Mouse (Mus musculus): ENCODE data around the gene 2010111I01Rik. TPM values are rescaled to one million over a fixed set of nuclear protein-coding genes. Genes with fewer than 3 reads are reported as not detected.
"Not testable (repeated sequence)": the region's sequence is repeated elsewhere in the genome, so short reads cannot be mapped to it uniquely, and the experiment has no call there.

The 2010111I01Rik gene
- total RNA-seq, 1 experiment, result 58.3 TPM

DNA sequence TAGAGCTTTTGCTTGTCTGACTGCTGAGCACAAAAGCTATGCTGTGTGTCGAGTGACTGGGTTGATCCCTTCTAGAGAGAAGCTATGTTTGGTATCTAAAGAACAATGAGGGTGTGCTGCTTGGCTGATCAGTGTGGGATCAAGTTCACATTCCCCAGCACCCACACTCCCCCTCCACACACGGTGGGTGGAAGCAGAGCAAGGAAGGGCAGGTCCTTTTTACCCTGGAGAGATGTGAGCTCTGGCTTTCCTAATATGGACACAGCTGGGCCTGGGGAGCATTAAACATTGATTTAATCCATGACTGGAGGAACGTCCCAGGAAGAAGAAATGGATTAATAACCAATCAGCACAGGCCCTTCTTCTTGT is 267.0 kb downstream of the 2010111I01Rik start:
- Histone ChIP-seq H3K9ac (ENCODE audit: insufficient read depth, low read depth, low read length, poor library complexity, severe bottlenecking) (no peak overlapping the region), H3K9me3 (ENCODE audit: control insufficient read depth, insufficient read depth, low read depth, low read length) (no peaks in the 10 kb centered on the region), H3K36me3 (ENCODE audit: control insufficient read depth, insufficient read depth, low read length, poor library complexity, severe bottlenecking) (no peaks in the 10 kb centered on the region), H3K4me3 (ENCODE audit: insufficient read depth in 1 of 2, low read depth in 1 of 2, low read length in 2 of 2, poor library complexity in 1 of 2, severe bottlenecking in 1 of 2) (no peak overlapping the region), H3K4me1 (ENCODE audit: control insufficient read depth in 2 of 2, insufficient read depth in 2 of 2, low read length in 2 of 2, poor library complexity in 1 of 2) (no peaks in the 10 kb centered on the region), H3K27ac (ENCODE audit: insufficient read depth, low read depth, low read length, poor library complexity, severe bottlenecking) (no peak overlapping the region)
- TF ChIP-seq ZC3H11A (IDR thresholded peaks at IDR 0.05; ENCODE audit: borderline replicate concordance, low read depth, low read length), result no peak
- TF ChIP-seq ZNF384 (IDR thresholded peaks at IDR 0.05; ENCODE audit: low read depth, low read length), result no peak
- TF ChIP-seq MAFK (IDR thresholded peaks at IDR 0.05; ENCODE audit: insufficient read depth, low read depth, low read length), result no peak
- no peak for TF ChIP-seq CHD2 (IDR thresholded peaks at IDR 0.05; ENCODE audit: low read depth, low read length)
- no peak for TF ChIP-seq HCFC1 (IDR thresholded peaks at IDR 0.05; ENCODE audit: borderline replicate concordance, insufficient read depth, low read length)
- no peak for DNase-seq (ENCODE audit: low read depth, low spot score)
- in situ Hi-C loops (cut with MboI; ENCODE audit: low sequenced_read_pairs in 2 of 2, unreplicated experiment in 2 of 2), result no loop called here

DNA sequence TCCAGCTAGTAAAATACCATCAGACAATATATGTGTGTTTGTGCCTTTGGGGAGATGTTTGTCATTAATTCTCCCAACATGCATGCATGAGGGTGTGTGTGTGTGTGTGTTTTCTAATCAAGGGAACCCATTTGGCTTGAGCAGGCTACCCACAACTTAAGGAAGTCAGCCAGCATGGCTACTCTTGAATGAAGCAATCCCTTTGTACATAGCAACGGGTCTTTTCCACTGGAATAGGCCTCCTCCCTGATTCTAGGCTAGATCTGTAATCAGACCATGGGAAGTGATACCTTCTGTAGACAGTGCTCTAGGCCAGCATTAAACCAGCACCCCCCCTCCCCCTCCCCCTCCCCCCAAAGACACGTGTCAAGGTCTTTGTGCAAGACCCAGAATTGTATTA is 267.9 kb downstream of the 2010111I01Rik start:
- Histone ChIP-seq H3K4me3 (ENCODE audit: insufficient read depth in 1 of 2, low read depth in 1 of 2, low read length in 2 of 2, poor library complexity in 1 of 2, severe bottlenecking in 1 of 2) (no peak overlapping the region), H3K27ac (ENCODE audit: insufficient read depth, low read depth, low read length, poor library complexity, severe bottlenecking) (no peak overlapping the region), H3K36me3 (ENCODE audit: control insufficient read depth, insufficient read depth, low read length, poor library complexity, severe bottlenecking) (no peaks in the 10 kb centered on the region), H3K9me3 (ENCODE audit: control insufficient read depth, insufficient read depth, low read depth, low read length) (no peaks in the 10 kb centered on the region), H3K9ac (ENCODE audit: insufficient read depth, low read depth, low read length, poor library complexity, severe bottlenecking) (no peak overlapping the region), H3K4me1 (ENCODE audit: control insufficient read depth in 2 of 2, insufficient read depth in 2 of 2, low read length in 2 of 2, poor library complexity in 1 of 2) (no peaks in the 10 kb centered on the region)
- TF ChIP-seq ZNF384 (IDR thresholded peaks at IDR 0.05; ENCODE audit: low read depth, low read length), result no peak
- no peak for TF ChIP-seq CHD2 (IDR thresholded peaks at IDR 0.05; ENCODE audit: low read depth, low read length)
- no peak for TF ChIP-seq ZC3H11A (IDR thresholded peaks at IDR 0.05; ENCODE audit: borderline replicate concordance, low read depth, low read length)
- TF ChIP-seq HCFC1 (IDR thresholded peaks at IDR 0.05; ENCODE audit: borderline replicate concordance, insufficient read depth, low read length), result no peak
- TF ChIP-seq MAFK (IDR thresholded peaks at IDR 0.05; ENCODE audit: insufficient read depth, low read depth, low read length), result no peak
- in situ Hi-C loops (cut with MboI; ENCODE audit: low sequenced_read_pairs in 2 of 2, unreplicated experiment in 2 of 2), result no loop called here
- DNase-seq (ENCODE audit: low read depth, low spot score), result no peak

DNA sequence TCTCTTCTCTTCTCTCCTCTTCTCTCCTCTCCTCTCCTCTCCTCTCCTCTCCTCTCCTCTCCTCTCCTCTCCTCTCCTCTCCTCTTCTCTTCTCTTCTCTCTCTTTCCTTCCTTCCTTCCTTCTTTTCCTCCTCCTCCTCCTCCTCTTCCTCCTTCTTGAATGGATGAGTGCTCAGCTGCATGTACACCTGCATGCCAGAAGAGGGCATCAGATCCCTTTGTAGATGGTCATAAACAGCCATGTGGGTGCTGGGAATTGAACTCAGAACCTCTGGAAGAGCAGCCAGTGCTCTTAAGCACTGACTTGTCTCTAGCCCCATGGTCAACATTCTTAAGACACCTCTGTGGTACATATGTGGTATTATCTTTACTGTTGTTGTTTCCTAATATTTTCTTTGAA is 269.8 kb downstream of the 2010111I01Rik start:
- TF ChIP-seq ZC3H11A (IDR thresholded peaks at IDR 0.05; ENCODE audit: borderline replicate concordance, low read depth, low read length), result 0 out of 2 replicates have a peak, but pooled peaks have one; percentile 33
- H3K4me1 ChIP-seq (ENCODE audit: control insufficient read depth in 2 of 2, insufficient read depth in 2 of 2, low read length in 2 of 2, poor library complexity in 1 of 2); H3K36me3 ChIP-seq (ENCODE audit: control insufficient read depth, insufficient read depth, low read length, poor library complexity, severe bottlenecking); H3K4me3 ChIP-seq (ENCODE audit: insufficient read depth in 1 of 2, low read depth in 1 of 2, low read length in 2 of 2, poor library complexity in 1 of 2, severe bottlenecking in 1 of 2); H3K9ac ChIP-seq (ENCODE audit: insufficient read depth, low read depth, low read length, poor library complexity, severe bottlenecking); DNase-seq (ENCODE audit: low read depth, low spot score); in situ Hi-C loops (cut with MboI; ENCODE audit: low sequenced_read_pairs in 2 of 2, unreplicated experiment in 2 of 2); H3K9me3 ChIP-seq (ENCODE audit: control insufficient read depth, insufficient read depth, low read depth, low read length); H3K27ac ChIP-seq (ENCODE audit: insufficient read depth, low read depth, low read length, poor library complexity, severe bottlenecking): not testable (repeated sequence)

DNA sequence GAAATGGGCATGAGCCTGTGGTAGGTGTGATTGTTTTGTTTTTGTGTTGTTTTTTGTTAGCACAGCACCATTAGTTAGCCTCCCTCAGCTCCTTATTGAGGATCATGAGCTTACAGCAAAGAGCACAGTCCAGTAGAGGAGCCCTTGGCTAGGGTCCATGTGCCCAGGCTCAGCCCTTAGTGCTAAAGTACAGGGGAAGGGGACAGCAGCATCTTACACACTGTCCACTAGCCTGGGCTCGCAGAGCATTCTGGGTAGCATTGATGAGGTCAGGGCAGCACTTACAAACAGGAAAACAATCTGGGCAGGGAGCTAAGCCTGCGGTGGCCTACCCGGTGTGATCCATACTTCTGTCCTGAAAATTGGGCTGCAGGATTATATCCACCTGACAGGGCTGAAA is 270.9 kb downstream of the 2010111I01Rik start:
- no peak for TF ChIP-seq ZC3H11A (IDR thresholded peaks at IDR 0.05; ENCODE audit: borderline replicate concordance, low read depth, low read length)
- TF ChIP-seq ZNF384 (IDR thresholded peaks at IDR 0.05; ENCODE audit: low read depth, low read length), result no peak
- TF ChIP-seq MAFK (IDR thresholded peaks at IDR 0.05; ENCODE audit: insufficient read depth, low read depth, low read length), result no peak
- no peak for TF ChIP-seq HCFC1 (IDR thresholded peaks at IDR 0.05; ENCODE audit: borderline replicate concordance, insufficient read depth, low read length)
- no peak overlapping the region for H3K27ac ChIP-seq (ENCODE audit: insufficient read depth, low read depth, low read length, poor library complexity, severe bottlenecking)
- DNase-seq (ENCODE audit: low read depth, low spot score), result no peak
- in situ Hi-C loops (cut with MboI; ENCODE audit: low sequenced_read_pairs in 2 of 2, unreplicated experiment in 2 of 2), result no loop called here
- H3K9me3 ChIP-seq (ENCODE audit: control insufficient read depth, insufficient read depth, low read depth, low read length), result no peaks in the 10 kb centered on the region
- H3K36me3 ChIP-seq (ENCODE audit: control insufficient read depth, insufficient read depth, low read length, poor library complexity, severe bottlenecking), result no peaks in the 10 kb centered on the region
- H3K4me3 ChIP-seq (ENCODE audit: insufficient read depth in 1 of 2, low read depth in 1 of 2, low read length in 2 of 2, poor library complexity in 1 of 2, severe bottlenecking in 1 of 2), result no peak overlapping the region
- peaks cover under 1 to 3% of the 10 kb centered on the region in 2 experiments; a peak in 2 of 4 replicates for H3K4me1 ChIP-seq (ENCODE audit: control insufficient read depth in 2 of 2, insufficient read depth in 2 of 2, low read length in 2 of 2, poor library complexity in 1 of 2)
- H3K9ac ChIP-seq (ENCODE audit: insufficient read depth, low read depth, low read length, poor library complexity, severe bottlenecking), result no peak overlapping the region

DNA sequence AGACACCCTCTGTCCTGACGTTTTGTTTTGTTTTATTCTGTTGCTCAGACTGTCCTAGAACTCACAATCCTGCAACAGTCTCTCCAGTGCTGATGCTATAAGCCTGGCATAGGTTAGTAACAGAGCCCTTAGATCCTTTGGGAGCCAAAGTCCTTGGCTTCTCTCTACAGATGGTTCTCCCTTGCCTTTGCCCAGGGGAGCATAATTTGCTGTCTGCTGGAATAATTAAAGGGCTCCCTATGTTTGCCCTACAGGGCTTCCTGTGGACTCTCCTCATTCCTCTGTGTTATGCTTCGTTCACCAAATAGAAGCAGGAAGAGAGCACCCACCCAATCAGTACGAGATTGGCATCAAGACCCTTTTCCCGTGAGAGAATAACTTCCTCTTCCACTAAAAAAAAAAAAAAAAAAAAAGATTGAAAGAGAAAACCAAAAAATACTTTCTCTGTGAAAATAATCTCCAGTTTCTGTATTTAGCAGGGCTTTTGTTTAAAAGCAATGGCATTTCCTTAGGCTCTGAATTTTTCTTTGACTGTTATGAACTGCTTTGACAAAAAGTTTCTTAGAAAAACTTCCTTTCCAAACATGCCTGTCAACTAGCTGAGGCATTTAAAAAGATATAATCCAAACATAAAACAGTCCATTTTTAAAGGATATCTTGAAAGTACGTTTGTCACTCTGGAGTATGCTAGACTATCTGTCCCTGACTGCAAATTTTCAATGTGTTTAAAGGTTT is 271.6 kb downstream of the 2010111I01Rik start:
- H3K4me1 ChIP-seq (ENCODE audit: control insufficient read depth in 2 of 2, insufficient read depth in 2 of 2, low read length in 2 of 2, poor library complexity in 1 of 2), result peaks cover 4 to 6% of the 10 kb centered on the region in 2 experiments; a peak in 2 of 4 replicates
- H3K9me3 ChIP-seq (ENCODE audit: control insufficient read depth, insufficient read depth, low read depth, low read length), result no peaks in the 10 kb centered on the region
- H3K27ac ChIP-seq (ENCODE audit: insufficient read depth, low read depth, low read length, poor library complexity, severe bottlenecking), result no peak overlapping the region
- H3K4me3 ChIP-seq (ENCODE audit: insufficient read depth in 1 of 2, low read depth in 1 of 2, low read length in 2 of 2, poor library complexity in 1 of 2, severe bottlenecking in 1 of 2), result no peak overlapping the region
- in situ Hi-C loops (cut with MboI; ENCODE audit: low sequenced_read_pairs in 2 of 2, unreplicated experiment in 2 of 2), result no loop called here
- H3K36me3 ChIP-seq (ENCODE audit: control insufficient read depth, insufficient read depth, low read length, poor library complexity, severe bottlenecking), result no peaks in the 10 kb centered on the region
- H3K9ac ChIP-seq (ENCODE audit: insufficient read depth, low read depth, low read length, poor library complexity, severe bottlenecking), result no peak overlapping the region
- no peak for DNase-seq (ENCODE audit: low read depth, low spot score)
- TF ChIP-seq MAFK (IDR thresholded peaks at IDR 0.05; ENCODE audit: insufficient read depth, low read depth, low read length), result no peak
- no peak for TF ChIP-seq CHD2 (IDR thresholded peaks at IDR 0.05; ENCODE audit: low read depth, low read length)
- TF ChIP-seq HCFC1 (IDR thresholded peaks at IDR 0.05; ENCODE audit: borderline replicate concordance, insufficient read depth, low read length), result no peak
- TF ChIP-seq ZNF384 (IDR thresholded peaks at IDR 0.05; ENCODE audit: low read depth, low read length), result no peak
- no peak for TF ChIP-seq ZC3H11A (IDR thresholded peaks at IDR 0.05; ENCODE audit: borderline replicate concordance, low read depth, low read length)
